Mouse (Mus musculus): ENCODE data around the gene Ak4.
"Not testable (repeated sequence)": the region's sequence is repeated elsewhere in the genome, so short reads cannot be mapped to it uniquely, and the experiment has no call there.

Ak4 gene

DNA sequence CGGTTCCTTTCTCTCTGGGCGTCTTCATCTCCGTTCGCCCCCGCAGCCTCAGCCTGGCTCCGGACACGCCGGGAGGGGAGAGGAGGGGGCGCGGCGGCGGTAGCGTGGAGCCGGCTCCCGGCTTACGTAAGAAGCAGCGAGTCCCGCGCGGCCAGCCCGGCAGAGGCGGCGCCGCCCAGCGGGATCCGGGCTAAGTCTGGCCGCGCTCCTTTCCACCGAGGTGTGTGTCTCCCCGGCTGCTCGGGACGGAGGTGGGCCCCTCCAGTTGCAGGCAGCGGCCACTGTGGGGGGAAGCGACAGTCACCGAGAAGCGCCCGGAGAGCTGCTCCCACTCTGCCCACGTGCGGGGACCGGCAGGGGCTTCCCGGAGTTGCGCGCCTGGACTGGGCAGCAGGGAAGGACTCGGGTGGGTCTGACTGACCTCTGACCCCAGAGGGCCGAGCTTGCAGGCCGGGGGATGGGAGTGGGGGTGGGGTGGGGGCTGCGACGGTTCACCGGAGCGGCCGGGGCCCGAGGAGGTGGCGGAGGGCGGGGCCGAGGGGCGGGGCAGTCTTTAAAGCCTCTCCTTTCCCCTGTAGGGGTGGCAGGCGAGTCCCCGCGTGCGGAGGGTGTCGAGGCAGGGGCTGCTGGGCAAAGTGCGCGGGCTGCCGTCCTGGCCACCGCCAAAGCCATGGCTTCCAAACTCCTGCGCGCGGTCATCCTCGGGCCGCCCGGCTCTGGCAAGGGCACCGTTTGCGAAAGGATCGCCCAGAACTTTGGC, at the start of gene Ak4:
Gene Ak4 (plus strand): TSS at position 127 of the 760 bp plus-strand sequence.
- in situ Hi-C loops (cut with MboI, MseI), result no loop called here

DNA sequence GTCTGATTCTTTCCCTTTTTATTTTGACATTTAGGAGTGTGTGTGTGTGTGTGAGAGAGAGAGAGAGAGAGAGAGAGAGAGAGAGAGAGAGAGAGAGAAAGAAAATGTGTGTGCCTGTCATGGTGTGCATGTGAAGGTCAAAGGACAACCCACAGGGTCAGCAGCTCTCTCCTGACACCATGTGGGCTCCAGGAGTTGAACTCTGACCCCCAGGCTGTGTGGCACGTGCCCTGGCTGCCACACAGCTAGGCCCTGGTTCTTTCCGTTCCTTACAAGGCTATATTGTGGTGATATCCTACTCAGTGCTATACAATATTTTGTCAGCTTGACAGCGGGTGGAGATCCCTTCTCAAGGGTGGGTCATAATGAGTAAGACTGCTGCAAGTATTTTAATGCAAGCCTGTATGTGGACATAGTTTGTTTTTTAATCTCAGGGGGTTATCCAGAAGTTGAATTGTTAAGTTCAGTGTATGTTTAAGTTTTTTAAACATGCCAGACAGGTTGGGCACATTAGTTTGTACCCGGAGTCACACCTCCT, 49.3 kb upstream of the Ak4 start:
- in situ Hi-C loops (cut with MboI, MseI), result no loop called here

DNA sequence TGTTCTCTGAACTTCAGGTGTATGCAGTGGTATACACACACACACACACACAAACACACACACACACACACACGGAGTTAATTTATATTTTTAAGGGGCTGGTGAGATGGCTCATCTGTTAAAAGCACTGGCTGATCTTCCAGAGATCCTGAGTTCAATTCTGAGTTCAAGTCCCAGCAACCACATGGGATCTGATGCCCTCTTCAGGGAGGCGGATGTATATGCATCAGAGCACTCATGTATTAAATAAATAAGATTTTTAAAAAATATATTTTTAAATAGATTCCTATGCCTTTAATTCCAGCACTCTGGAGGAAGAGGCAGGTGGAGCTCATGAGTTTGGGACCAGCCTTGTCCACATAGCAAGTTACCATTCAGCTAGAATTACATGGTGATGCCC, 46.8 kb upstream of the Ak4 start:
- in situ Hi-C loops (cut with MboI, MseI), result no loop called here

DNA sequence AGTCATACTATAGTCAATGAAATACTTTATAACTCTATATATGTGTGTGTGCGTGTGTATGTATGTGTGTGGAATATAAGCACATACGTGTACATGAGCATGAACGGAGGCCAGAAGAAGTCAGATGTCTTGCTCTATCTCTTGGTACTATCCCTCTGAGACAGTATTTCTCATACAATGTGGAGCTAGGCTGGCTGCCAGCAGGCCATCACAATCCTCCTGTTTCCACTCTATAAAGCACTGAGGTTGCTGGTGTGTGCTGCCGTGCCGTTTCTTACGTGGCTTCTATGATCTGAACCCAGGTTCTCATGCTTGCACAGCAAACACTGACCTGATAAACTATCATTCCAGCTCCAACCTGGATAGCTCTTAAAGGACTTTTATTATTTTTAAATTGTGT, 46.3 kb upstream of the Ak4 start:
- in situ Hi-C loops (cut with MboI, MseI), result no loop called here

DNA sequence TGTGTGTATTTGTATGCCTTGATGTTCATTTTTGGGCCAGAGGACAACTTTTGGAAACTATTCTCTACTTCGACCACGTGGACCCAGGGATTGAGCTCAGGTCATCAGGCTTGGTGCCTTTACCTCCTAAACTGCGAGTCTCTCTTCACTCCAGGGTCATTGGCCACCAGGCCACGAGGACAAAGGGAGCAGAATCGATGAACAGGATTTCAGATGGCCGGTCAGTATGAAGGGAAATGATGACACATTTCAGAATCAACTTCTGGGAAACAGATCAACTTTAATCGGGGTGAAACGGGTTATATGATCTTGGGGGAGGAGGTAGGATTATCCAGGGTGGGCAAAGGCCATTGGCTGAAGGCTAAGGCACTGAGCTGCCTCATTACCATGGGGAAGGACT, 45.0 kb upstream of the Ak4 start:
- in situ Hi-C loops (cut with MboI, MseI), result no loop called here

DNA sequence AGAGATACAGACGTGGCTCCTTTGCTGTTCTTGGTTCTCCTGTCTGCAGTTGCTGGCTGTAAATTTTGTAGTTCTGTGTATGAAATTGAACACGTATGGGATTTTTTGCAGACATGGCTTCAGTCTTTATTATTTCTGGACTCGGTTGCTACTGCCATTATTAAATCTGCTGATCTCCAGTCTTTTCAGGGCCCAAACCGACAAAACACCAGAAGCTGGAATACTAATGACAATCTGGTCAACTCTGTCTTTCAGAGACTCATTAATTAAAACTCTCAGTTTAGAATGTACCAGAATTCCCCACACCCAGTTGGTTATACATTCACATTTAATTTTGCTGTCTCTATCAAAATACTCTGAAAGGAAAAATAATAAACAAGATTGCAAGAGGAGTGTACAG, 42.2 kb upstream of the Ak4 start:
- in situ Hi-C loops (cut with MboI, MseI), result no loop called here

DNA sequence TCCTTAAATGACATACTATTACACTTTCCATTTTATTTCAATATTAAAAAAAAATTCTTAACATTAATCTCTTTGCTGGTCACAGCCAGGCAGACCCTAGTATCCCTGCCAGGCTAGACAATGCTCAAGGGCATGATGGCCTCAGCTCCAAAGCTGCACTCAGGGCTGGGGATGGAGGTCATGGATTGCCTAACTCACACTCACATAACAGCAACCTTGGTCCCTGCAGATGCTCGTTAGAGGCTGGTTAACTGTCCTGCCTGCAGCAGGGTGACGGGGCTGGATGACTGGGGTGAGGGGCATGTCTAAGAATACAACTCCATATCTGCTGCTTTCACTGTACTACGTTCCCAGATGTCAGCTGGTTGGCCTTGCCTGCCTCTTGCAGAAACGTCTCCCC, 40.8 kb upstream of the Ak4 start:
- in situ Hi-C loops (cut with MboI, MseI), result no loop called here

DNA sequence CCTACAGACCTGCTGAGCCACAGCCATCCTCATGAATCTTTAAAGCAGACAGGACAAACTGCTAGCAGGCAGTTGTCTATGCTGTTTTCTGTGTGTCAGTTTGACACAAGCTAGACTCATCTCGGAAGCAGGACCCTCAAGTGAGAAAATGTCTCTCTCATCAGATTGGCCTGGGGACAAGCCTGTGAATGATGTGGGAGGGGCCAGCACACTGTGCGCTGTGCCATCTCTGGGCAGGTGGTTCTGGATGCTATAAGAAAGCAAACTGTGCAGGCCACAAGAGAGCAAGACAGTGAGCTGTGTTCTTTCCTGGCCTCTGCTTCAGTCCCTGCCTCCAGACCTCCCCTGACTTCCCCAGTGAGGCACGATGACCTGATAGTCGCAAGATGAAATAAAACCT, 40.3 kb upstream of the Ak4 start:
- in situ Hi-C loops (cut with MboI, MseI), result no loop called here

DNA sequence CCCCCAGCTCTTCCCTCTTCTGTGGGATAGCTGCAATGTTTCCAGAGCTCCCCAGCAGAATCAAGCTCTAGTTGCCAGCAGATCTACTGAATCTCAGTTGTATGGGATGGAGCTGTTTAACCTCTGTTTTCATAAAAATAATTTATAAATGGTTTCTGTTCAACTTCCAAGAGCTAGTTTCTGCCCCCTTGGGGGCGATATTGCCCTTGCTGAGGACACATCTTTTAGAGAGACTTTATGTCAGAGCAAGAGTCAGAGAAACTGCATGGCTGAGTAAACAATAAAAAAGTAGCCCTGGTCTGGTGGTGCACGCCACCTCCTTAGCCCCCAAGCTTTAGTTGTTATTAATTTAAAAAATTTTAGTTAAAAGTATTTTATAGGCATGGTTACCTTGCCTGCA, 34.1 kb upstream of the Ak4 start:
- in situ Hi-C loops (cut with MboI, MseI), result no loop called here

DNA sequence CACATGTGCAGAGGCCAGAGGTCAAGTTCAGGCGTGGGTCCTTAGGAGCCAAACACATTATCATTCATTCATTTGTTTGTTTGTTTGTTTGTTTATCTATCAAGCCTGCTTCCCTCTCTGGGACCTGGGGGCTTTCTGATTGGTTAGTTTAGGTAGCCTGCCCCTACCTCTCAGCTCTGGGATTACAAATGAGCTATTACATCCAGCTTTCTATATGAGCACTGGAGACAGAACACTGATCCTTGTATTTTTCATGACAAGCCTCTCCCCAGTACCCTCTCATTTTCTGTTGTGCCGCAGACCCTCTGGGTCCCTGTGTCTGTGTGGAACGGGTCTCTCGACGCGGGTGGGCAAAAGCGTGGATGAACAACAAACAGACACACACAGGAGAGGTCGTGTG, 30.8 kb upstream of the Ak4 start:
- in situ Hi-C loops (cut with MboI, MseI), result no loop called here

DNA sequence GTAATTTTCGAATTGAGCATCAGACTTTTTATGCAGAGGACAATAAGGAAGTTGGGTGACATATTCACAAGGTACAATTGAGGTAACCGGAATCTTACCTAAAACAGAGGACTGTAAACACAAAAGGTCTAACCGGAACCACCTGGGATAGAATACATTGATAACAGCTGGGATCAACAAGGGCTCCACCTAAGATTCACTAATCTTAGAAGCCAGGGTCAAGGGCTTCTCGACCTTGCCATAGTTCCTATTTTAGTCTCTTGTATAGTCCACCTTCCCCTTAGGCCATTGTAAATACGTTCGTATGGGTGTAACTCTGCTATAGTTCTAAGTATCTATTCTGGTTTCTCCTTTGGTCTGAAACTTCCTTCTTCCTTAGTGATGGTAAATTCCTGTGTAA, 30.4 kb upstream of the Ak4 start:
- in situ Hi-C loops (cut with MboI, MseI), result not testable (repeated sequence)

DNA sequence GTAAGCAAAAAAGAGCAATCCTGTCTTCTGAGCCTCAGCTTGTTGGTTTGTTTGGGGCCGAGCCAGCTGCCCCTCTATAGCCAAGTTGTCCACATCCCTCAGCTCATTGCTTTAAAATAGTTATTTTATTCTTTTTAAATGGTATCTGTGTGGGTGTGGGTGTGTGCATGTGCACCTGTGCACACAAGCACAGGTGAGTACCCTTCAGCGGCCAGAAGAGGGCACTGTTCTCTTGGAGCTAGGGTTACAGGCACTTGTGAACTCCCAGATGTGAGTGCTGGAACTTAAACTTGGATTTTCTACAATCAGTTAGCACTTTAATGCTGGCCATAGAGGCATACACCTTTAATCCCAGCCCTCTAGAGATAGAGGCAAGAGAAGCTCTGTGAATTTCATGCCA, 26.8 kb upstream of the Ak4 start:
- in situ Hi-C loops (cut with MboI, MseI), result no loop called here

DNA sequence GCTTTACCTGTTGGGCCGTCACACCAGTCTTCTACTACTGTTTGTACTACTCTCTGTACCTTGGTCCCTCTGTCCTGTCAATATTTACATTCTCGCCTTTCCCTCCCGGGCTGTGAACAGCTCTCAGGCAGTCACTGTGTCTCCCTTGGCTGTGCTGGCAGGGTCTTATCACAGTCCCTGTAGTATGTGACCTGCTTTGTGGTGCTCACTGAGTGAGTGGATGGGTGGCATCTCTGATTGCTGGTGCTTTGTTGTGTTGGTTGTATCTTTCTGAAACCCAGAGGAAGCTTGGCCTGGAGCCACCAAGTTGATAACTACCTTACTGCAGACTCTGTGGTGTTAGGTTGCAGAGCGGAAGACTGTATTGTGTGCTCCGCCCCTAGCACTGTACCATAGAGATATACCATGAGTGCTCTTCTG, 25.8 kb upstream of the Ak4 start:
- in situ Hi-C loops (cut with MboI, MseI), result no loop called here

DNA sequence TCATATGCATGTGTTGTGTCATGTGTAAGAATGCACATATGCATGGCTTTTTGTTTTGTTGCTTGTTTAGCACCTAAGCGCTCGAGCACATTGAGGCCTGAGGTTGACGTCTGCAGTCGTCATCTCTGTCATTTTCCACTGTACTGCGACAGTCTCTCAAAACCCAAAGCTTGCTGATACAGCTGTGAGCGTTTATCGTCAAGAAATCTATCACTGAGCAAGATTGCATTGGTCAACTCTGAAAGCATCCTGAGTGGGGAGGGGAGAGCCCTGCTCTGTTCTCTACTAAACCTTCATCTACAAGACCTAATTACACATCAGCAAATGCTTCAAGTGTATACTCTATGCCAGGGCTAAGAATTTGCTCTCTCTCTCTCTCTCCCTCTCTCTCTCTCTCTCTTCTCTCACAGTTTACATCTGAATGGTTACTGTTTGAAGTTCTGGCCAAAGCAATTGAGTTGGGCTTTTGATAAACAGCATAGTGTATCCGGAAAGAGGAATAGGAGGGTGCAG, 24.0 kb upstream of the Ak4 start:
- in situ Hi-C loops (cut with MboI, MseI), result no loop called here

DNA sequence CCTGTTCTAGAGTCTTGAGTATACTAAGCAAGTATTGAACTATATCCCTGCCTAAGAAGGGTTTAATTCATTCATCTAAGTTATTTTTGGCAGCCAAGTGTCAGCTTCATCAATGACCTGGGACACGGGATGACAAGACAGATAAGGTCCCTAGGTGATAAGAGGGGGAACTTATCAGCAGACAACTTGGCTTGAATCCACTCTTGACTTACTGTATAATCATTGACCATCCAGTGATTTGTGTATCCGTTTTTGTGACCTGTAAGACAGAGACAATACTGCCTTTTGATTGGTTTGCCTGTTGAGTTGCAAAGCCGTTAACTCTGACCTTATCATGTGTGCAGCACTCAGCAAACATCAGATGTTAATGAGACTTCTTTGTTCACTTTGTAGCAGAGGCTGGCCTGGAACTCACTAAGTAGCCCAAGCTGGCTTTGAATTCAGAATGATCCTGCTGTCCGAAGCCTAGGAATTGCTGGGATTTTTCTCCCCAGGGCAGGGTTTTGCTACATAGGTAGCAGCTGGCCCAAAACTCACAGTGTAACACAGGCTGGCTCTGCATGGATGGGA, 19.0 kb upstream of the Ak4 start:
- in situ Hi-C loops (cut with MboI, MseI), result no loop called here

DNA sequence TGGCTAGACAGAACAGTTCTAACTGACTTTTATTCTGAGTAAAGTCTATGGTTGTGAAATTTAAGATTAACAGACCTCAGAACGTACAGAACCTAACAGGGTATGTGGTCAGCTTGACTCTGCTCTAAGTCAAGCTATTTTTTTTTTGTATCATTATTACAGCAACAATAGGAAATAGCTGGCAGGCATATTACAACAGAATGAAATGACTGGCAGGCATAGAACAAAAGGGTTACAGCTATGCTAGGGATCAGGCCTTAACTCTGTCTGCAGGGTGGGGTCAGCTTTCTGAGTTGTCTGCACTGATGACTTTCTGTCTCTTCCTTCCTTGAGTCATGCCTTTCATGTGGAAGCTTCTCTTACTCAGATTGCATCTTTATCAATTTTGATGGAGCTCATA, 17.1 kb upstream of the Ak4 start:
- in situ Hi-C loops (cut with MboI, MseI), result no loop called here

DNA sequence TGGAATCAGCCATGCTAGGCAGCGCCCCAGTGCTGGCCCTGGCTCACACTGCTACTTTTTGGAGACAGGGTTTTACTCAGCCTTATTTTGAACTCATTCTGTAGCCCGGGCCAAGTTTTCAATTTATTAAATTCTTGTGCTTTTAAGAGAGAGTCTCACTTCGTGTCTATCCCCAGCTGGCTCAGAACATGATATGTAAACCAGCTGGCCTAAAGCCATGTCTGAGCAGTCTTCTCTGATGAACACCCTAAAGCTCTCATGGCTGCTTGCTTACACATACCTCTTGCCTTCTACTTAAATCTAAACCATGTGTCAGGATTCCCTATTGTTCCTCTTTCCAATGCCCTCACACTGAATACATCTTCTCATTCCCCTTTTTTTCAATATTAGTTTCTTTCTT, 14.2 kb upstream of the Ak4 start:
- in situ Hi-C loops (cut with MboI, MseI), result no loop called here

DNA sequence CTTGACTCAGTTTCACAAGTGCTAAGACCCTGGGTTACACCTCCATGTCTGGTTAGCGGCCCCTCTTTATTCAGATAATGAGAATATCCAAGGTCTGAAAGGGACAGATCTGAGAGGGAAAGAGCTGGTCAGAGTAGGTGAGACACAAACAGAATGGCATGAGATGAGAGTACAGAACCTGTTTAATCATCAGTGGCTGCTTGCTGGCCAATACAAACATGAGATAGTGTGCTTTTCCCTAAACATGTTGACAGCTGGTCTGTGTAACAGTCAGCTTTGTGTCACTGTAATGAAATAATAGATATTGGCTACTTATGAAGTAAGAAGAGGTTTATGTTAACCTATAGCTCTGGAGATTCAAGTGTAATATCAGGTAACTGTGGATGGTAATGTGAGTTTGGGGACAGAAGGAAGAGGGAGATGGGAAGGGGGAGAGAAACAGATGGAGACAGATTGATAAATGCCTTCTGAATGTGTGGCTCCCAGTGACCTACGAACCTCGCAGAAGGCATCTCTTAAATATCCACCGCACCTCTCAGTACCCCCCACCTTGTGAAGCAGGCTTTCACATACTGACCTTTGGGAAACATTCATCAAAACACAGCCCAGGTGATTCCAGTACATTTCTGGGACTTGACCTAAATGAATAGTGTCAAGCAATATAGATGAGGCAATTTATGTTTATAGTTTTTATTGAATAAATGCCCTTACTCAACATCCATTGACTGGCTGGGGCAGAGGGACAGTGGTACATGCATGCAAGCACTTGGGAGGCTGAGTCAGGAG, 12.5 kb upstream of the Ak4 start:
- in situ Hi-C loops (cut with MboI, MseI), result no loop called here

DNA sequence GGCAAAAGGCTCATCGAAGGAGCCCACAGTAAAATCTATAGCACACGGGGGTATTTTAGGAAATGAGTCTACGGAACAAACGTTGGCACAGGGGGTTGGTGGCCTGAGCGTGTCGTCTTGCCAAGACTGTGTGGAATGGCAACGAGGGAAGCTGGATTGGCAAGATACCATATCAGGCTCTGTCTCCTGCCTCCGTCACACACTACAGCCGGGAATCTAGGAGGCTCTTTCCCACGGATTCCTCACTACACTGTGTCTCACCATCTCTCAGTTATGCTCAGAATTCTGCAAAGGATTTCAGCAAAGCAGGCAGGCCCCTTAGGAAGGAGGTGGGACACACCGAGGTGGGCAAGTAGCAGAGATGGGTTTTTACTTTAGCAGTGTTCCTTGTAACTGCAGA, 2.1 kb upstream of the Ak4 start:
- in situ Hi-C loops (cut with MboI, MseI), result no loop called here

DNA sequence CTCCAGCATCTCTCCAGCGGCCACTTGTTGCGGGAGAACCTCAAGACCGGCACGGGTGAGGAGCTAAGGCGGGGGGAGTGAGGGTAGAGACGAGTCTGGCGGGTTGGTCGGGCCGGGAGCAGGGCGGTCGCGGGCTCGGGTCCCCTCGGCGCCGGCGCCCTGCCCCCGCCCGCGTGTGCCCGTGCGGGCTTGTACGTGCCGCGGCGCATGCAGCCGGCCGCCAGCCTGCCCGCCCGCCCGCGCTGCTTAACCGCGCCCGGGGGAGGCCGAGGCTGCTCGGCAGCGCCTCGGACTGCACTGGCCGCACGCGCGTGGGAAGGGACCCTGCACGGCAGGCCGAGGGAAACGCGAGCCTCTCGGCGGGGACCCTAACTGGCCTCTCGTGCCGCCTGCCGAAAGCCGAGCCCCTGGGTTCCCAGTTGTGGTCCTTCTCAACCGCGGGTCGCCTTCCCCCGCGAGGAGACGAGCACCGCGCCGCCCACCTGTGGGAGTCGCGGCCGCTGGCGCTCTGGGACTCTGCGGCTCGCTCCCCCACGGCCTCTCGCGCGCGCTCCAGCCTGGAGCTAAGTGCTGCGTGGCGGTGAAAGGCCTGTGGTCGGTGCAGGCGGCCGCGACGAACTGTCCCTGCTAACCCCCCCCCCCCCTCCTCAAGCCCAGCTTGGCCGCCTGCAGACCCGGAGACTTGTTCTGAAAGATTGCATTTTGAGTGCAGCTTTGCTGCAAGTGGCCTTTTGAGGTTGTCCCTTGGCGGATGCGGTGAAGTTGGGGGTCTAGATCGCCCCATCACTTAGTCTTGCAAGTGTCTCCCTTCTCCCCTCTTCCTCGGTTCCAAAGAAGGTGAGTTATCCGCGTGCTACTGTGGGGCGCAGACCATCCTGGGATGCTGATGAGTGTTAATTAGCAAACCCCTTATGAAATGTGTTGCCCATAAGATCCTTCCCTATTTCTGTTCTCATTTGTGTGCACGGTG, 1.1 kb downstream of the Ak4 start:
- in situ Hi-C loops (cut with MboI, MseI), result loop anchor here (5.0 kb wide), 1 partner anchor 58 kb away; no protein-coding TSS in a partner anchor

DNA sequence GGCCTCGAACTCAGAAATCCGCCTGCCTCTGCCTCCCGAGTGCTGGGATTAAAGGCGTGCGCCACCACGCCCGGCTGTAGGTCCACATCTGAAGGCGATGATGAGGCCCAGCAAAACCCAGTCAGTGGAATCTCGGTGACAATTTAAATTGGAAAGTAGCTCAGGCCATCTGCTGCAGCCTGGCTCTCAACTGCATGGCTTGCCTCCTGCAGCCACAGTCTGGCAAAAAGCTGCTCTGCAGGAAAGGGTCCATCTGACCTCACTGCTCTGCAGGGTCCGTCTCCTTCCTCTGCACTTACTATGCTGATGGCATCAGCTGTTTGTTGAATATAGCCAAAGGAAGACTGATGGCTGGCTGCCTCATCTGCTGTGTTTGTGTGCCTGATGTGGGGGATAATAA, 3.9 kb downstream of the Ak4 start:
- in situ Hi-C loops (cut with MboI, MseI), result loop anchor here (5.0 kb wide), 1 partner anchor 61 kb away; no protein-coding TSS in a partner anchor
